Mouse (Mus musculus): Measurements from ENCODE around the gene Fzd9. TPM values are rescaled to one million over a fixed set of nuclear protein-coding genes. Genes with fewer than 3 reads are reported as not detected.
A peak's percentile ranks its signal among the peaks of the same experiment; 100 is the strongest.

The Fzd9 gene
- 19.5 and 19.7 TPM in 2 replicates for polyA plus RNA-seq (2014; fragmentation: Nextera tagmentation; extraction: Ambion mirVana)

- H3K4me2 ChIP-seq (ENCODE audit: low read depth, low read length, severe bottlenecking): peak within 1 kb of the TSS; percentile 97
- H3K4me3 ChIP-seq (ENCODE audit: low read depth, low read length): peak within 1 kb of the TSS; percentile 67
- H3K9ac ChIP-seq (ENCODE audit: low read length): peak within 1 kb of the TSS; percentile 73
- H3K27ac ChIP-seq (ENCODE audit: low read depth, low read length): peak within 1 kb of the TSS; percentile 96
- peak; percentile 55 for ATAC-seq (replicated peaks; ENCODE audit: low FRiP score)
- WGBS: under 1% methylated on average over 51 of the region's 51 CpGs
- no peaks in the 10 kb centered on the region for H3K27me3 ChIP-seq (ENCODE audit: control insufficient read depth, insufficient read depth, low read length)
- H3K9me3 ChIP-seq (ENCODE audit: control insufficient read depth, low read length): no peaks in the 10 kb centered on the region; the same call in 1 of the 2 replicates
- DNase-seq (ENCODE audit: low spot score): peak; percentile 95
- H3K36me3 ChIP-seq (ENCODE audit: control insufficient read depth, insufficient read depth, low read length): no peaks in the 10 kb centered on the region
- H3K4me1 ChIP-seq (replicated peaks; ENCODE audit: control insufficient read depth, insufficient read depth, low read length): peaks cover 46% of the 10 kb centered on the region
These were observed at the start of gene Fzd9 for GRCm38 (mm10) chr5:135251079-135251454. TSS of gene Fzd9 (minus strand) at chr5:135251230.

- H3K36me3 ChIP-seq (ENCODE audit: control insufficient read depth, insufficient read depth, low read length): no peaks in the 10 kb centered on the region
- no peak overlapping the region for H3K4me3 ChIP-seq (ENCODE audit: low read depth, low read length)
- ATAC-seq (replicated peaks; ENCODE audit: low FRiP score): no peak
- no peak overlapping the region for H3K4me2 ChIP-seq (ENCODE audit: low read depth, low read length, severe bottlenecking)
- no peaks in the 10 kb centered on the region for H3K27me3 ChIP-seq (ENCODE audit: control insufficient read depth, insufficient read depth, low read length)
- no peak overlapping the region for H3K27ac ChIP-seq (ENCODE audit: low read depth, low read length)
- H3K9me3 ChIP-seq (ENCODE audit: control insufficient read depth, low read length): no peaks in the 10 kb centered on the region
- WGBS: 91% methylated on average over 2 of the region's 2 CpGs
- DNase-seq (ENCODE audit: low spot score): no peak
- no peaks in the 10 kb centered on the region for H3K4me1 ChIP-seq (replicated peaks; ENCODE audit: control insufficient read depth, insufficient read depth, low read length)
- no peak overlapping the region for H3K9ac ChIP-seq (ENCODE audit: low read length)
These were observed 41.0 kb upstream of the Fzd9 start for GRCm38 (mm10) chr5:135292001-135292400.

- Histone ChIP-seq H3K4me3 (ENCODE audit: low read depth, low read length) (no peak overlapping the region), H3K27me3 (ENCODE audit: control insufficient read depth, insufficient read depth, low read length) (no peaks in the 10 kb centered on the region), H3K4me2 (ENCODE audit: low read depth, low read length, severe bottlenecking) (no peak overlapping the region), H3K36me3 (ENCODE audit: control insufficient read depth, insufficient read depth, low read length) (no peaks in the 10 kb centered on the region), H3K4me1 (replicated peaks; ENCODE audit: control insufficient read depth, insufficient read depth, low read length) (no peaks in the 10 kb centered on the region), H3K9me3 (ENCODE audit: control insufficient read depth, low read length) (no peaks in the 10 kb centered on the region), H3K27ac (ENCODE audit: low read depth, low read length) (no peak overlapping the region), H3K9ac (ENCODE audit: low read length) (no peak overlapping the region)
- WGBS: 47% methylated on average over 4 of the region's 4 CpGs
- ATAC-seq (replicated peaks; ENCODE audit: low FRiP score) (no peak), DNase-seq (ENCODE audit: low spot score) (no peak)
These were observed 40.2 kb upstream of the Fzd9 start for GRCm38 (mm10) chr5:135291193-135291592.

- Histone ChIP-seq H3K4me2 (ENCODE audit: low read depth, low read length, severe bottlenecking) (no peak overlapping the region), H3K9ac (ENCODE audit: low read length) (no peak overlapping the region), H3K4me1 (replicated peaks; ENCODE audit: control insufficient read depth, insufficient read depth, low read length) (no peaks in the 10 kb centered on the region), H3K9me3 (ENCODE audit: control insufficient read depth, low read length) (no peaks in the 10 kb centered on the region), H3K36me3 (ENCODE audit: control insufficient read depth, insufficient read depth, low read length) (no peaks in the 10 kb centered on the region), H3K4me3 (ENCODE audit: low read depth, low read length) (no peak overlapping the region), H3K27me3 (ENCODE audit: control insufficient read depth, insufficient read depth, low read length) (no peaks in the 10 kb centered on the region), H3K27ac (ENCODE audit: low read depth, low read length) (no peak overlapping the region)
- no peak for ATAC-seq (replicated peaks; ENCODE audit: low FRiP score)
- 80% methylated on average over 6 of the region's 6 CpGs for WGBS
- DNase-seq (ENCODE audit: low spot score): no peak
These were observed 39.7 kb upstream of the Fzd9 start for GRCm38 (mm10) chr5:135290703-135291102.

GRCm38 (mm10) chr5:135286926-135287325, 35.9 kb upstream of the Fzd9 start:
- Histone ChIP-seq H3K9ac (ENCODE audit: low read length) (no peak overlapping the region), H3K4me1 (replicated peaks; ENCODE audit: control insufficient read depth, insufficient read depth, low read length) (no peaks in the 10 kb centered on the region), H3K4me3 (ENCODE audit: low read depth, low read length) (no peak overlapping the region), H3K36me3 (ENCODE audit: control insufficient read depth, insufficient read depth, low read length) (no peaks in the 10 kb centered on the region), H3K4me2 (ENCODE audit: low read depth, low read length, severe bottlenecking) (no peak overlapping the region), H3K27me3 (ENCODE audit: control insufficient read depth, insufficient read depth, low read length) (no peaks in the 10 kb centered on the region), H3K27ac (ENCODE audit: low read depth, low read length) (no peak overlapping the region), H3K9me3 (ENCODE audit: control insufficient read depth, low read length) (no peaks in the 10 kb centered on the region)
- no peak for ATAC-seq (replicated peaks; ENCODE audit: low FRiP score)
- DNase-seq (ENCODE audit: low spot score): peak; percentile 46
- 84% methylated on average over 5 of the region's 5 CpGs for WGBS

- WGBS: 0% methylated on average over 6 of the region's 6 CpGs
- Histone ChIP-seq H3K27ac (ENCODE audit: low read depth, low read length) (no peak overlapping the region), H3K4me2 (ENCODE audit: low read depth, low read length, severe bottlenecking) (no peak overlapping the region), H3K27me3 (ENCODE audit: control insufficient read depth, insufficient read depth, low read length) (no peaks in the 10 kb centered on the region), H3K4me1 (replicated peaks; ENCODE audit: control insufficient read depth, insufficient read depth, low read length) (no peaks in the 10 kb centered on the region), H3K4me3 (ENCODE audit: low read depth, low read length) (no peak overlapping the region), H3K9me3 (ENCODE audit: control insufficient read depth, low read length) (no peaks in the 10 kb centered on the region), H3K36me3 (ENCODE audit: control insufficient read depth, insufficient read depth, low read length) (no peaks in the 10 kb centered on the region), H3K9ac (ENCODE audit: low read length) (no peak overlapping the region)
- ATAC-seq (replicated peaks; ENCODE audit: low FRiP score) (peak; percentile 69), DNase-seq (ENCODE audit: low spot score) (peak; percentile 92)
These were observed 35.2 kb upstream of the Fzd9 start for GRCm38 (mm10) chr5:135286185-135286584.

- H3K4me2 ChIP-seq (ENCODE audit: low read depth, low read length, severe bottlenecking): no peak overlapping the region
- DNase-seq (ENCODE audit: low spot score) (no peak), ATAC-seq (replicated peaks; ENCODE audit: low FRiP score) (no peak)
- no peak overlapping the region for H3K4me3 ChIP-seq (ENCODE audit: low read depth, low read length)
- no peaks in the 10 kb centered on the region for H3K9me3 ChIP-seq (ENCODE audit: control insufficient read depth, low read length)
- WGBS: 69% methylated on average over 3 of the region's 3 CpGs
- H3K36me3 ChIP-seq (ENCODE audit: control insufficient read depth, insufficient read depth, low read length): no peaks in the 10 kb centered on the region
- no peaks in the 10 kb centered on the region for H3K4me1 ChIP-seq (replicated peaks; ENCODE audit: control insufficient read depth, insufficient read depth, low read length)
- H3K9ac ChIP-seq (ENCODE audit: low read length): no peak overlapping the region
- no peaks in the 10 kb centered on the region for H3K27me3 ChIP-seq (ENCODE audit: control insufficient read depth, insufficient read depth, low read length)
- no peak overlapping the region for H3K27ac ChIP-seq (ENCODE audit: low read depth, low read length)
These were observed 34.2 kb upstream of the Fzd9 start for GRCm38 (mm10) chr5:135285211-135285610.

GRCm38 (mm10) chr5:135280226-135280625, 29.2 kb upstream of the Fzd9 start:
- no peak overlapping the region for H3K9ac ChIP-seq (ENCODE audit: low read length)
- ATAC-seq (replicated peaks; ENCODE audit: low FRiP score): no peak
- peaks cover 5% of the 10 kb centered on the region; the same call in 1 of the 2 replicates for H3K4me1 ChIP-seq (replicated peaks; ENCODE audit: control insufficient read depth, insufficient read depth, low read length)
- 86% methylated on average over 9 of the region's 9 CpGs for WGBS
- no peaks in the 10 kb centered on the region for H3K36me3 ChIP-seq (ENCODE audit: control insufficient read depth, insufficient read depth, low read length)
- H3K27ac ChIP-seq (ENCODE audit: low read depth, low read length): no peak overlapping the region
- H3K27me3 ChIP-seq (ENCODE audit: control insufficient read depth, insufficient read depth, low read length): no peaks in the 10 kb centered on the region; the same call in 1 of the 2 replicates
- DNase-seq (ENCODE audit: low spot score): no peak
- H3K9me3 ChIP-seq (ENCODE audit: control insufficient read depth, low read length): no peaks in the 10 kb centered on the region
- no peak overlapping the region for H3K4me3 ChIP-seq (ENCODE audit: low read depth, low read length)
- no peak overlapping the region for H3K4me2 ChIP-seq (ENCODE audit: low read depth, low read length, severe bottlenecking)

- no peaks in the 10 kb centered on the region for H3K36me3 ChIP-seq (ENCODE audit: control insufficient read depth, insufficient read depth, low read length)
- no peak overlapping the region for H3K4me3 ChIP-seq (ENCODE audit: low read depth, low read length)
- H3K4me2 ChIP-seq (ENCODE audit: low read depth, low read length, severe bottlenecking): peak overlapping the region; percentile 39
- H3K27me3 ChIP-seq (ENCODE audit: control insufficient read depth, insufficient read depth, low read length): no peaks in the 10 kb centered on the region; the same call in 1 of the 2 replicates
- H3K9ac ChIP-seq (ENCODE audit: low read length): peak overlapping the region; percentile 51
- ATAC-seq (replicated peaks; ENCODE audit: low FRiP score) (0 out of 2 replicates have a peak, but pooled peaks have one; percentile 53), DNase-seq (ENCODE audit: low spot score) (peak; percentile 68)
- no peaks in the 10 kb centered on the region for H3K9me3 ChIP-seq (ENCODE audit: control insufficient read depth, low read length)
- peaks cover 13% of the 10 kb centered on the region for H3K4me1 ChIP-seq (replicated peaks; ENCODE audit: control insufficient read depth, insufficient read depth, low read length)
- WGBS: 5% methylated on average over 36 of the region's 36 CpGs
- no peak overlapping the region for H3K27ac ChIP-seq (ENCODE audit: low read depth, low read length)
These were observed 25.6 kb upstream of the Fzd9 start for GRCm38 (mm10) chr5:135276597-135276996.

All from forebrain, embryonic 11.5 days (tissue).